8 mouse cellular contexts compared by ENCODE assay signal in genomic region chr19:55414050-55414449, GRCm38 (mm10).
DNase-seq lines count a peak whose midpoint lies in the region; TF ChIP-seq lines count a peak whose summit lies in the region.

No protein-coding gene starts in this region.

- no peaks in the 10 kb centered on the region for H3K36me3 ChIP-seq in splenic B cell, adult 2 months (ENCODE audit: control insufficient read depth, insufficient read depth, low read length, poor library complexity, severe bottlenecking)

- no peak overlapping the region for H3K4me3 ChIP-seq in embryonic fibroblast, embryonic 13.5 days (ENCODE audit: insufficient read depth, low read length)

- no peaks in the 10 kb centered on the region for H3K4me1 ChIP-seq in embryonic fibroblast, embryonic 13.5 days (ENCODE audit: control insufficient read depth, insufficient read depth, low read length)

- TF ChIP-seq POLR2A in embryonic fibroblast, embryonic 13.5 days (IDR thresholded peaks at IDR 0.05; ENCODE audit: low read depth, low read length): no peak

- no peak overlapping the region for H3K27ac ChIP-seq in embryonic fibroblast, embryonic 13.5 days (ENCODE audit: insufficient read depth, low read length)

- peak; percentile 47 for DNase-seq in gastrocnemius, adult 18-20 months (ENCODE audit: low spot score)
- DNase-seq in gastrocnemius, adult 8-10 months (ENCODE audit: low spot score in 2 of 2): no peak
- DNase-seq in 3134 (ENCODE audit: extremely low read depth, insufficient read length, low spot score): peak; percentile 38
- peak; percentile 13 for DNase-seq in WW6 (ENCODE audit: low read depth, low spot score)
- DNase-seq in induced T-regulatory cell, adult 2 months (ENCODE audit: low read depth): peak; percentile 30
- DNase-seq in lung, postnatal 36 days: peak; percentile 30
- DNase-seq in splenic B cell, adult 2 months (ENCODE audit: low read depth, low spot score): peak; percentile 58

- no peaks in the 10 kb centered on the region for H3K27me3 ChIP-seq in splenic B cell, adult 2 months (ENCODE audit: control insufficient read depth, insufficient read depth, low read length, poor library complexity, severe bottlenecking)

- peak; percentile 90; the same call in 1 of the 2 replicates for TF ChIP-seq CTCF in embryonic fibroblast, embryonic 13.5 days (IDR thresholded peaks at IDR 0.05; ENCODE audit: borderline replicate concordance, insufficient read depth, low read length)

Comparison
In these comparisons a context has a peak if more than half of its experiments do, and no peak if none do; other contexts are left out.
1. DNase-seq: peak in gastrocnemius, adult 18-20 months (single experiment), 3134 (single experiment), WW6 (single experiment), induced T-regulatory cell, adult 2 months (single experiment), lung, postnatal 36 days (single experiment) and splenic B cell, adult 2 months (single experiment); none in gastrocnemius, adult 8-10 months (0 of 2).